Mouse (Mus musculus): ENCODE measurements around the gene Fam71f1. TPM values are rescaled to one million over a fixed set of nuclear protein-coding genes. Genes with fewer than 3 reads are reported as not detected.
A peak's percentile ranks its signal among the peaks of the same experiment; 100 is the strongest.

The Fam71f1 gene
- polyA plus RNA-seq, 1 experiment from 2014 or later, result 0.22 TPM

GRCm38 (mm10) chr6:29347665-29348370 lies 28.9 kb downstream of the Fam71f1 start, which contains the start of gene Calu:
Gene Calu, plus strand, starts transcription at chr6:29348069.
- under 1% methylated on average over 55 of the region's 55 CpGs for WGBS
- H3K27ac ChIP-seq, result peak within 1 kb of the TSS; percentile 96

GRCm38 (mm10) chr6:29348371-29348724 lies 29.4 kb downstream of the Fam71f1 start:
- peak overlapping the region; percentile 79 for H3K4me3 ChIP-seq
- H3K9me3 ChIP-seq, result no peaks in the 10 kb centered on the region
- no peak for DNase-seq (ENCODE audit: low spot score)
- no peaks in the 10 kb centered on the region for H3K27me3 ChIP-seq (ENCODE audit: insufficient read depth, poor library complexity, severe bottlenecking)
- peak overlapping the region; percentile 96 for H3K27ac ChIP-seq
- peaks cover 18% of the 10 kb centered on the region for H3K4me1 ChIP-seq (replicated peaks)
- WGBS, result under 1% methylated on average over 15 of the region's 15 CpGs
- H3K36me3 ChIP-seq, result no peaks in the 10 kb centered on the region

More at GRCm38 (mm10) chr6:29347665-29348370, 28.9 kb downstream of the Fam71f1 start, which contains the start of gene Calu:
- Histone ChIP-seq H3K36me3 (no peaks in the 10 kb centered on the region), H3K27me3 (ENCODE audit: insufficient read depth, poor library complexity, severe bottlenecking) (no peaks in the 10 kb centered on the region), H3K4me3 (peak within 1 kb of the TSS; percentile 79), H3K4me1 (replicated peaks) (peaks cover 18% of the 10 kb centered on the region), H3K9me3 (no peaks in the 10 kb centered on the region)
- DNase-seq (ENCODE audit: low spot score), result peak; percentile 100

DNA sequence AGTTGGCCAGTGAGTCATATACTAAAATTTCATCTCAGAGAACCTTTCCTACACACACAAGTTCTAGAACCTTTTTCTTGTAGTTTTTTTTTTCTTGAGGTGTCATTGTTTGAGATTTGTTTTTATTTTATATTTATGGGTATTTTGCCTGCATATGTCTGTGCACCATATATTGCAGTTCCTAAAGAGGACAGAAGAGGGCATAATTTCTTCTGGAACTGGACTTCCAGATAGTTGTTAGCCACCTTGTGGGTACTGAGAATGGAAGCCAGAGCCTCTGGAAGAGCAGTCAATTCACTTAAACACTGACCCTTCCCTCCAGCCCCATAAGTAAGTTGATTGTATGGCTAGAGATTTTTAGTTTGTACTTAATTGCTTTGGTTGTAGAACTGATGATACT lies 32.7 kb downstream of the Fam71f1 start:
- no peaks in the 10 kb centered on the region for H3K27me3 ChIP-seq (ENCODE audit: insufficient read depth, poor library complexity, severe bottlenecking)
- H3K36me3 ChIP-seq, result peaks cover 13% of the 10 kb centered on the region
- no peaks in the 10 kb centered on the region for H3K9me3 ChIP-seq
- H3K4me3 ChIP-seq, result no peak overlapping the region
- peaks cover 18% of the 10 kb centered on the region for H3K4me1 ChIP-seq (replicated peaks)
- H3K27ac ChIP-seq, result no peak overlapping the region
- DNase-seq (ENCODE audit: low spot score), result no peak

DNA sequence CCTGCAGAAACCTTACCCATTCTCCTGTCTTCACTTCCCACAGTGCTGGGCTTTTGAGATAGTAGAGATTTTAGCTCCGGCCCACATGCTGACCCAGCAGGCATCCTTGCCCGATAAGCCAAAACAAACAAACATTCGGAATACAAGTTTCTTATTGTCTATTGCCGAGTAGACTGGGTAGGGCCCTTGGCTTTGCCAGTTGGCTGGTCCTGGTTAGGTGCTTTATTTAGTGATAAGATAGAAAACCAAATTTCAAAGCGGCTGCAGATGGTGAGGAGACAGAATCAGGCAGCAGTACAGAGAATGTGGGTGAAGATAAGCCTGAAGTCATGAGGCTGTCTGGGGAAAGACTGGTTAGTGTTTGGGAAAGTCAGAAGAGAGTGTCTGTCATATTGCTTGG lies 33.9 kb downstream of the Fam71f1 start:
- Histone ChIP-seq H3K27me3 (ENCODE audit: insufficient read depth, poor library complexity, severe bottlenecking) (no peaks in the 10 kb centered on the region), H3K9me3 (no peaks in the 10 kb centered on the region), H3K4me1 (replicated peaks) (peaks cover 11% of the 10 kb centered on the region), H3K4me3 (no peak overlapping the region), H3K36me3 (peaks cover 25% of the 10 kb centered on the region), H3K27ac (no peak overlapping the region)
- 40% methylated on average over 5 of the region's 5 CpGs for WGBS
- DNase-seq (ENCODE audit: low spot score), result no peak

DNA sequence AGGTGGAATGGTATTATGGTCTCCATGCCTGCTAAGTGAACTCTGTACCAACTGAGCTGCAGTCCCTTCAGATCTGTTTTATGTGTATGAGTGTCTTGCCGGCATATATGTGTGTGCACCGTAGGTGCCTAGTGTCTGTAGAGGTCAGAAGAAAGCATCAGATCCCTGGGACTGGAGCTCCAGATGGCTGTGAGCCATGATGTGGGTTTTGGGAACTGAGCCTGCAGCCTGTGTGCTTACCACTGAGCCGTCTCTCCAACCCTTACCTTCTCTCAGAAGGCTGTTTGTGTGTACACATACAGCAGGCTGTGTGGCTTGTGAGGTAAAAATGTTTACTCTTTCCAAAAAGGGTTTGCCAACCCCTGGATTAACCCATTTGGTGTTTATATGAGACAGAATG lies 40.4 kb downstream of the Fam71f1 start:
- Histone ChIP-seq H3K4me3 (no peak overlapping the region), H3K4me1 (replicated peaks) (no peaks in the 10 kb centered on the region), H3K27me3 (ENCODE audit: insufficient read depth, poor library complexity, severe bottlenecking) (no peaks in the 10 kb centered on the region), H3K27ac (no peak overlapping the region), H3K36me3 (peaks cover 64% of the 10 kb centered on the region), H3K9me3 (no peaks in the 10 kb centered on the region)
- 90% methylated on average over 3 of the region's 3 CpGs for WGBS
- DNase-seq (ENCODE audit: low spot score), result no peak

GRCm38 (mm10) chr6:29360211-29360610 lies 41.3 kb downstream of the Fam71f1 start:
- H3K27ac ChIP-seq, result no peak overlapping the region
- H3K9me3 ChIP-seq, result no peaks in the 10 kb centered on the region
- peaks cover 71% of the 10 kb centered on the region for H3K36me3 ChIP-seq
- no peak overlapping the region for H3K4me3 ChIP-seq
- H3K4me1 ChIP-seq (replicated peaks), result no peaks in the 10 kb centered on the region
- no peak for DNase-seq (ENCODE audit: low spot score)
- 94% methylated on average over 6 of the region's 6 CpGs for WGBS
- H3K27me3 ChIP-seq (ENCODE audit: insufficient read depth, poor library complexity, severe bottlenecking), result no peaks in the 10 kb centered on the region

DNA sequence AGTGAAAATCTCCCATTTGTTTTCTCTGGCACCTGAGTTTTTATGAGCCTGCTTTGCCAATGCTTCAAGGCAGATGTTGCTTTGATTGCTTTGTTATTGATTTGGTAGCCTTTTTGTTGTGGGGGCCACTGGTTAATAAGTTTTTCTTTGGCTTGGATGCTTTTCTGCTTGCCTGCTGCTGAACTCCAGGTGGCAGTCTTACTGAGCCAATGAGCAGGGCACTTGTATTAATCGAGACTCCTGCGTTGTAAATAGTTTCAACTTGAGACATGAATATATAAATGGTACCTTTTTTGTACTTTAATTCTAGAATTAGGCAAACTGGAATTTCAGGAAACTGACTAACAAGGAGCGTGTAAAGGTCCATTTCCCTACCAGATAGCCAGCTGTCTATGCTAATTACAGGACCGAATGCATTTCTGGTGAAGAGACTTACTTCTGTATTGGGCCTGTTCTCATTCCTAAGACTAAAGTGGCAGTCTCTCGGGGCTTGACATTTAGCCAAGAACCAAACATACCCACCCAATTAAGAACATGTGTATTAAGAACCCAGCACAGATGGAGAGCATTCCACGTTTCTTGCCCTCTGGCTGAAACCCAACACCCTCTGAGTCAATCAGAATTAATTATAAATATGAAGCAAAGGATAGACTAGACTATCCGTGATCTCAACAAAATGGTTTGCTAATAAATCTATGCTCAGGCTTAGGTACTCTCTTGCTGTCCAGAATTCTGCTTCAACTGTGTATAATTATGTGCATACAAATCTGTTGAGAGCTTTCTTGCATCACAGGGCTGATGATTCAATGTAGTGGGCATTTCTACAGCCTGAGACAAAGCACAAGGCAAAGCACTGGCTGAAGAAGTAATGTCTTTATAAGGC lies 43.5 kb downstream of the Fam71f1 start:
- WGBS, result 76% methylated on average over 7 of the region's 7 CpGs
- no peak overlapping the region for H3K27ac ChIP-seq
- H3K36me3 ChIP-seq, result peaks cover 73% of the 10 kb centered on the region
- H3K4me1 ChIP-seq (replicated peaks), result no peaks in the 10 kb centered on the region
- no peak for DNase-seq (ENCODE audit: low spot score)
- no peaks in the 10 kb centered on the region for H3K27me3 ChIP-seq (ENCODE audit: insufficient read depth, poor library complexity, severe bottlenecking)
- H3K4me3 ChIP-seq, result no peak overlapping the region
- no peaks in the 10 kb centered on the region for H3K9me3 ChIP-seq

- H3K27me3 ChIP-seq (ENCODE audit: insufficient read depth, poor library complexity, severe bottlenecking), result no peaks in the 10 kb centered on the region
- no peak for DNase-seq (ENCODE audit: low spot score)
- H3K4me1 ChIP-seq (replicated peaks), result no peaks in the 10 kb centered on the region
- no peak overlapping the region for H3K4me3 ChIP-seq
- H3K36me3 ChIP-seq, result peaks cover 73% of the 10 kb centered on the region
- no peaks in the 10 kb centered on the region for H3K9me3 ChIP-seq
- H3K27ac ChIP-seq, result no peak overlapping the region
- 89% methylated on average over 3 of the region's 3 CpGs for WGBS
Observed at GRCm38 (mm10) chr6:29363129-29363515, 44.2 kb downstream of the Fam71f1 start.

DNA sequence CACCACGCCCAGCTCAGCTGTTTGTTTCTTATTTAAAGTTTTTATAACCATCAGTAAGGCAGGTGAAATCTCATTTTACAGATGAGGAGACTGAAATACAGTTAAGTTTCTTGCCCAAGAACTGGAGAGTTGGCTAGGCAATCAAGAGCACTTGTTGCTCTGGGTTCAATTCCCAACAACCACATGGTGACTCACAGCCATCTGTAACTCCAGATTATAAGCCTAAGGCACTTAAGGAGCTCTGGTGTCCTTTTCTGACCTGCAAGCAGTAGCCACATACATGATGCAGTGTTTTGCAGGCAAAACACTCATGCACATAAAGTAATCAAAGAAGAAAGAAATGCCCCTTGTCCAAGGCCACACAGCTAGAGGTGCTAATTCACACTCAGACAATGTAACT lies 46.3 kb downstream of the Fam71f1 start:
- DNase-seq (ENCODE audit: low spot score), result no peak
- 93% methylated on average over 1 of the region's 1 CpGs for WGBS
- no peaks in the 10 kb centered on the region for H3K9me3 ChIP-seq
- H3K4me3 ChIP-seq, result no peak overlapping the region
- no peak overlapping the region for H3K27ac ChIP-seq
- no peaks in the 10 kb centered on the region for H3K4me1 ChIP-seq (replicated peaks)
- H3K36me3 ChIP-seq, result peaks cover 75% of the 10 kb centered on the region
- H3K27me3 ChIP-seq (ENCODE audit: insufficient read depth, poor library complexity, severe bottlenecking), result no peaks in the 10 kb centered on the region

DNA sequence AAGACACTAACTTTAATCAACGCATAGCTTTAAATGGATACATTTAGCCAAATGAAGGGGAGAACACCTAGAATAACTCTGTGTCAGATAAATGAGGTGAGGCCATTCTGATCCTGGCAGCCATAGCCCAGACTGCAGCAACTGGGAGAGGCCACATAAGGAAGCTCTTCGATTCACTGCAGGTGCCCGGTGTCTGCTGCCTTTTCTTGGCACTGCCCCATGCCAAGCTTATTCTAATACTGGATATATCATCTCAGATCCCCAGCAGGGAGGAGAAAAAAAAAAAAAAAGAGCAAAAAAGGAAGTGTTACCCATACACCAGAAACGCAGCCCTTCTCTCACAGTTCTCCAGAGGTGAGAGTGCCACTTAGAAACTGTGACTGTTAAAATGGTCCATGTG lies 58.4 kb downstream of the Fam71f1 start:
- DNase-seq (ENCODE audit: low spot score), result no peak
- Histone ChIP-seq H3K4me3 (no peak overlapping the region), H3K36me3 (peaks cover 78% of the 10 kb centered on the region), H3K27me3 (ENCODE audit: insufficient read depth, poor library complexity, severe bottlenecking) (no peaks in the 10 kb centered on the region), H3K4me1 (replicated peaks) (peaks cover 3% of the 10 kb centered on the region), H3K9me3 (no peaks in the 10 kb centered on the region), H3K27ac (no peak overlapping the region)
- WGBS, result 96% methylated on average over 4 of the region's 4 CpGs

DNA sequence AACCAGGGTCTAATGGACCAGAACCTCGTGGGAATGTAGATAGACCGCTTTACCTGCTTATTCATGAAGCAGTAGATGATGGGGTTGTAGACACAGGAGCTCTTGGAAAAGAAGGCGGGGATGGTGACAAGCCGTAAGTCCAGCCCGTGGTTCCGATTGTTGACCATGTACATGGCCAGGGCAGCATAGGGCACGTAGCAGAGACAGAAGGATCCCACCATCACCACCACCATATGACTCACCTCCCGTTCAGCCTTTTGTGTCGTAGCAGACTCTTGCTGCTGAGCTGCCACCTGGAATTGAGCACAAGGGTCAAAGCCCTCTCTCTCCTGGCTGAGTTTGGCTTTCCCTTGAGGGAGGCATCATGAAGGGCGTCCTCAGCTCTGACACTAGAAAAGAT lies 59.7 kb downstream of the Fam71f1 start:
- H3K4me3 ChIP-seq, result no peak overlapping the region
- DNase-seq (ENCODE audit: low spot score), result no peak
- H3K27ac ChIP-seq, result no peak overlapping the region
- peaks cover 65% of the 10 kb centered on the region for H3K36me3 ChIP-seq
- whole genome bisulfite sequencing, result 96% methylated on average over 10 of the region's 10 CpGs
- peaks cover 6% of the 10 kb centered on the region for H3K4me1 ChIP-seq (replicated peaks)
- no peaks in the 10 kb centered on the region for H3K27me3 ChIP-seq (ENCODE audit: insufficient read depth, poor library complexity, severe bottlenecking)
- H3K9me3 ChIP-seq, result no peaks in the 10 kb centered on the region

DNA sequence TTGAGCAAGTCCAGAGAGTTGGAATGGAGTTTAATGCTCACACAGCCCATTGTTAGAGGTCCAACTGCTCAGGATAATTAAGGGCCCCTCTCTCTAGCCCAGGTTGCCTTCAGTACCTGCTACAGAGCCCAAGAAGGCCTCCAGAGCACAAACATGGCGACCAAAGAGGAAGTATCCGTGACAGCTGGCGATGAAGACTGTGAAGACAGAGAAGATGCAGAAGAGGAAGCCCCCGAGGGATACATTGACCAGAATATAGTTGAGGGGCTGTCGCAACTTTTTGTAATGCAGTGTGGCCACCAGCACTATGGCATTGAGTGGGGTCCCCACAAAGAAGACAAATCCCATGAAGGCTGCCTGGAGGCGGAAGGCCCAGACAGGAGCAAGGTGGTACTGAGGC lies 61.0 kb downstream of the Fam71f1 start:
- 93% methylated on average over 6 of the region's 6 CpGs for WGBS
- H3K4me3 ChIP-seq, result no peak overlapping the region
- no peaks in the 10 kb centered on the region for H3K9me3 ChIP-seq
- no peaks in the 10 kb centered on the region for H3K27me3 ChIP-seq (ENCODE audit: insufficient read depth, poor library complexity, severe bottlenecking)
- H3K36me3 ChIP-seq, result peaks cover 53% of the 10 kb centered on the region
- peaks cover 6% of the 10 kb centered on the region for H3K4me1 ChIP-seq (replicated peaks)
- no peak for DNase-seq (ENCODE audit: low spot score)
- no peak overlapping the region for H3K27ac ChIP-seq

- H3K9me3 ChIP-seq, result no peaks in the 10 kb centered on the region
- WGBS, result 59% methylated on average over 2 of the region's 2 CpGs
- H3K27ac ChIP-seq, result no peak overlapping the region
- peaks cover 9% of the 10 kb centered on the region for H3K27me3 ChIP-seq (ENCODE audit: insufficient read depth, poor library complexity, severe bottlenecking)
- DNase-seq (ENCODE audit: low spot score), result no peak
- peaks cover 9% of the 10 kb centered on the region for H3K4me1 ChIP-seq (replicated peaks)
- peaks cover 28% of the 10 kb centered on the region for H3K36me3 ChIP-seq
- no peak overlapping the region for H3K4me3 ChIP-seq
Observed at GRCm38 (mm10) chr6:29382442-29382841, 63.5 kb downstream of the Fam71f1 start.
